Mouse (Mus musculus) cerebellum, adult 2 months (tissue): Measurements from ENCODE around the gene Slc25a30.

Experiments
- CTCF ChIP-seq: fragments of 200-500 bp; IDR thresholded peaks from 2 replicates; pipeline ENCODE4 v1.5.1; 2011; ENCODE audit warnings: low read depth, mild to moderate bottlenecking, control low read depth, low read length, moderate library complexity, borderline replicate concordance; ENCODE audit not compliant: insufficient read depth
- POLR2A ChIP-seq: fragments of 200-500 bp; IDR thresholded peaks from 2 replicates; pipeline ENCODE4 v1.6.1; 2011; ENCODE audit warnings: low read length, control low read depth, borderline replicate concordance; ENCODE audit not compliant: insufficient read depth

GRCm38 (mm10) chr14:75731361-75731760 is 55.5 kb downstream of the Slc25a30 start:
- TF ChIP-seq CTCF: no peak
- TF ChIP-seq POLR2A: no peak
